Mouse (Mus musculus) cerebellum, postnatal 4 days (tissue): ENCODE results near the gene Gpx5.
"Not testable (repeated sequence)": the region's sequence is repeated elsewhere in the genome, so short reads cannot be mapped to it uniquely, and the experiment has no call there.

Experiments used
- DNase-seq, 2 experiments: peaks; one replicate each; pipeline ENCODE4 v3.0.0; 2022; ENCODE audit warnings: low spot score in 2 of 2, mixed read lengths in 1 of 2

Gpx5 gene

DNA sequence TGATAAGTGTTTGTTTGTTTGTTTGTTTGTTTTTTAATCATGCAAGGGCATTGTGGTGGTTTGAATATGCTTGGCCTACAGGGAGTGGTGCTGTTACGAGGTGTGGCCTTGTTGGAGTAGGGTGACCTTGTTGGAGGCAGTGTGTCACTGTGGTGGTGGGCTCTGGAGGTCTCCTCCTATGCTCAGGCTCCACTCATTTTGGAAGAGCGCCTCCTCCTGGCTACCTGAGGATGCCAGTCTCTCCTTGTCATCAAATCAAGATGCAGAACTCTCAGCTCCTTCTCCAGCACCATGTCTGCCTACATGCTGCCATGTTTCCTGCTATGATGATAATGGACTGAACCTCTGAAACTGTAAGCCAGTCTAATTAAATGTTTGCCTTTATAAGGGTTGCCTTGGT is 26.8 kb downstream of the Gpx5 start:
- no peak for DNase-seq

DNA sequence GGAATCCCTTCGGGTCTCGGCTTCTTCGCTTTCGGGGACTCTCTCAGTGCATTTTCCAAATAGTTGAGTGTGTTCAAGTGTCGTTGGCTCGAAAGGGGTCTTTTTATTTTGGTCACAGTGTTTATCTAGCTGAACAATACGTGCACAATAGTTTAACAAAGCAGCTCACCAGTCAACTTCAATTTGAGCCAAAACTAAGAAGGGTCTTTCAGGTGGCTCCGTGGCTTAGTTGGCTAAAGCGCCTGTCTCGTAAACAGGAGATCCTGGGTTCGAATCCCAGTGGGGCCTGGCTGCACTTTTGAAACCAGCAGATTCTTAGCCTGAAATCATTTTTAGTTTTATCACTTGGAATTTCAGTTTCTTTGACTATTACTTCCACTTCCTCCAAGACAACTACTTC is 28.2 kb downstream of the Gpx5 start:
- no peak for DNase-seq

DNA sequence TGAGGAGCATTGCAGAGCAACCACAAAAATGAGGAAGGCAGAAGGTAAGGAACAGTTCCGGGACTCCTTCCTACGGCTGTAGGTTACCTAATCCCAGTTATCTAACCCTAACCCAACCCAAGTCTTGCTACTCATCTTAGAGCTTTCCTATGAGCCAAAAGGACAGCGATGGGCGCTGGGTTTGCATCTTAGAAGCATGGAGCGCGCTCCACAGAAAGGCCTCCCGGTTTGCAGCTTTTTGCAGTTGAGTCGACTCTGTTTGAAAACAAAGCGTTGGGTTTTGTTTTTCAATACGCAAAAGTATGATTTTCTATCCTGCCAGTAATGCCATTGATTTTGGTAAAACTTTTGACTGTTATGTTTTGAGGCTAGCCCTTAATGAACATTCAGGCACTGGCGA is 28.6 kb downstream of the Gpx5 start:
- no peak for DNase-seq

DNA sequence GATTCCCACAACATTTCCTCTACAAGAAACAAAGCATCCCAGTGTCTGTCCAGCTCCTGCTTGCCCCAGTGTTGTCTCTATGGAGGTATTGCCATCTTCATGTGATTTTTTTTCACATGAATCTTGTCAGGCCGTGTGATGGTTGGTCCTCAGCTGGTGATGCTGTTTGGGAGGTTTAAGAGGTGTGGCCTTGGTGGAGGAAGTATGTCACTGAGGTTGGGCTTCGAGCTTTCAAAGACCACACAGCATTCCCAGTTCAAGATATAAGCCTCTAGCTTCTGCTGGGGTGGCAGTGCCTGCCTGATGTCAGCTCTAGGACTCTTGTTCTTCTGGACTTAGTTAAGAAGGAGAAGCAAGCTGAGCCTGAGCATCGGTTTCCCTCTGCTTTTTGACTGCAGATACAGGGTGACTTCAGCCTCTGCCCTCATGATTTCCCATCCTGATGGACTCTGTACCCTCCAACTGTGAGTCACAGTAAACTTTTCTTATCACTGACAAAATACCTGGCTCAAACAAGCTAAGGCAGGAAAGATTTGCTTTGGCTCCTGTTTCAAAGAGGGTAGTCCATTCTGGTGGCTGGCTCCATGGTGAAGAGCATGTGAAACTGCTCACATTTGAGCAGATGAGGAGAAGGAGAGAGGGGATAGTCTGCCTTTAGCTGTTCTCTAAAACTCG is 29.6 kb downstream of the Gpx5 start:
- DNase-seq: no peak

DNA sequence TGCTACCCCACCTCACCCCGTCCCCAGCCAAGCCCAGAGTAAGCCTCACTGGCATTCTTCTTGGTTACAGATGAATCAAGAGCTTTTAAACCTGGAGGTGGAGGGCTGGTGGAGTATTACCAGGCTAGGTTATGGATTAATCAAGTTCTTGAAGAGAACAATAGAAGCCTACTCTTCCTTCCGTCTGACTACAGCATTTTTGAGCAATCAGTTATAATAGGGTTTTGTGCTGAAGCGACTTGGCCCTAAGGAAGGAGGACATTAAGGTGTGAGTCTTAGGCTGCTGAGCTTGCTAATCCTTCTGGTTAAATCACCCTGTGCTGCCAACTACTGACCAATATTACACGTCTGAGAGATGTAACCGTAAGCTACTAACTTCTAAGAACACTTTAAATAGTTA is 32.2 kb downstream of the Gpx5 start:
- no peak for DNase-seq

DNA sequence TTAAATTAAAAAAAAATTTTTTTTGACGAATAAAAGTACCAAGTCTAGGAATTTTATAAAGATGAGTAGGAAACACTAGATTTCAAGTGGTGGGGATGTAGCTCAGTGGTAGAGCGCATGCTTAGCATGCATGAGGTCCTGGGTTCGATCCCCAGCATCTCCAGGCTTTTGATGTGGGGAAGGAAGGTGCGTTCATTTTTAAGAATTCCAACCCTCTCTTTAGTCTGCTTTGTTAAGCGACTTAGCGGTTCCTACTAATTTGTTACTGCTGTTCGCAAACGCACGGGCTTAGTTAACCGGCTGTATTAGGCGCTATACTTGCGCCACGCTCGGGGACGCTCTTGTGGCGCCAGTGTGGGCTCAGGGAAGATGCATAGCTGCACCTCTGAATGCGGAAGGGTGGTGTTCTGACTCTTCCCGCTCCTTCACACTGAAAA is 32.8 kb downstream of the Gpx5 start:
- peak in 1 of 2 experiments; percentile 58 for DNase-seq

DNA sequence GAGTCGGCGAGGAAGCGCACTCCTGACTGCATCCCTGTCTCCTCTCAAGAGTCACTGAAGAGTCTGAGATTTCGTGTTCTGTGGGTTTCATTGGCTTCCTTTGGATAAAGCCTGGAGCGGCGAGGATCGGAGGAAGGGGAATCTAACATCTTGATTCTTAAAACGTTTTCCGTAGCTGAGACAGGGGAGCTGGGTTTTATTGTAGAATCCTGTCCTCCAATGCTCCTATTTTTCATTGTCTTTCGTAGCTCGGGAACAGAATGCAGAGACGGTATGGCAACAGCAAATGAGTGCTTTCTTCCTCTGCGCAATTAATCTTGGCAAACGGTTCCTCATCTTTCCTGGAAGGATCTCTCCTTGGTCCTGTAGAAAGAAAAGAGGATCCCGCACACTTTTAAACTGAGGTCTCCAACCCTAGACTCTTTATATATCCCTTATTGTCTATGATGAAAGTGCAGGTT is 33.3 kb downstream of the Gpx5 start:
- no peak for DNase-seq

DNA sequence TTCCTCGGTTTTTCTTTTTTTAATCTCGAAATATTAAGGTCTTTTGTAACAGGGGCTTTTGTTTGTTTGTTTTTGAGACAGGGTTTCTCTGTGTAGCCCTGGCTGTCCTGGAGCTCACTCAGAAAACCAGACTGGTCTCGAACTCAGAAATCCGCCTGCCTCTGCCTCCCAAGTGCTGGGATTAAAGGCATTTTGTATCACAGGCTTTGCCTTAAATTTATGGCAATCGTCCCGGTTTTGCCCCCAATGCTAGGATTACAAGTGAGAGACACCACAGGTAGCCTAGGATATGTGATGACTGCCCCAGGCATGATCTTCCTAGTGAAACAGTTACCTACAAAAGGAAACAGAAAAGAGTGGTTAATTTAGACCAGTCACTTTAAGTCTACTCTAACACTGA is 34.0 kb downstream of the Gpx5 start:
- no peak for DNase-seq

DNA sequence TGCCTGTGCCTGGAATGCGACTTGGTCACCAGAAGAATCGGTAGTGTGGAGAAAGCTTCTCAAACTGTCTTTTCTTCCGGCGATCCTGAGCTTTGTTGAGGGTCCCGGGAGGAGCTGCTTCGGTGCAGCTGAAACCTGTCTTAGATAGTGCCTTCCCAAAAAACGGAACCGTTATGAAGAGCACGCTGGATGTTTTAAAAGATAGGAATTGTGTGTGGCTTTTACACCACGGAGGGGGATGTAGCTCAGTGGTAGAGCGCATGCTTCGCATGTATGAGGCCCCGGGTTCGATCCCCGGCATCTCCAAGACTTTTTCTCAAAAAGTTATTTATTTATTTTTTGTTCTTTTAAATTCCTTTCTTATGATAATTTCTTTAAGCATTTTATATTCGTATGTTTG is 38.5 kb downstream of the Gpx5 start:
- no peak for DNase-seq

DNA sequence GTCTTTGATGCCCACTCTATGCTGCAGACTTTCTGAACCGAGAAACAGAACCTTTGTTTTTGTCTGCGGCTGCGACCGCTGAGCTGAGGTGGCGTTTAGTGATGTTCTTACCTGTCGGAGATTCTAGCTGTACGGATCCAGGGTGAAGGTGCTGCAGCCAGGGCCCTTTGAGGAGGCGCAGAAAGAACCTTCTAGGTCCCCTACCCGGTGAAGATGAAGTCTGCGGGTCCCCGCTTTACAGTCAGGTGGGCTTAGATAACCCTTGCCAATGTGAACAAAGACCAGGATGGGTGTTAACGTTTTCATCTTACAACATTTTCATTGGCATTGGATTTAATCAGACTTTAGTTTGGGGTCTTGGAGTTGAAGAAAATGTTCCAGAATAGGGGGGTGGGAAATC is 39.0 kb downstream of the Gpx5 start:
- no peak for DNase-seq

DNA sequence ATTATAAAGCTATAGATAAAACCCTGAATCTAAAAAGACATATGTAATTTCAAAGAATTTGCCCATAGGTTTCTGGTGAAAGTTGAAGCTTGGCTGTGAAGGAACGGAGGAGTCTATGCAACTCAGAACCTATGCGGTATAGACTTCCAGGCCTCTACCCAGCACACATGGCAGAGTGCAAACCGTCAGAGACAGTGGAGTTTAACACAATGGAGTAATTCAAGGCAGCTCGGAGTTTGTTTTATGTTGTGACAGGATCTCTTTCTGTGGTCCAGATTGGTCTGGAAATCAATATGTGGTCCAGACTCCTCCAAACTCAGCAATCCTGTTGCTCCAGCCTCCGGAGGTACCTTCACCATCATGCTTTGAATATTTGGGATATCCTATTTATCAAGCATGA is 39.5 kb downstream of the Gpx5 start:
- DNase-seq: no peak

DNA sequence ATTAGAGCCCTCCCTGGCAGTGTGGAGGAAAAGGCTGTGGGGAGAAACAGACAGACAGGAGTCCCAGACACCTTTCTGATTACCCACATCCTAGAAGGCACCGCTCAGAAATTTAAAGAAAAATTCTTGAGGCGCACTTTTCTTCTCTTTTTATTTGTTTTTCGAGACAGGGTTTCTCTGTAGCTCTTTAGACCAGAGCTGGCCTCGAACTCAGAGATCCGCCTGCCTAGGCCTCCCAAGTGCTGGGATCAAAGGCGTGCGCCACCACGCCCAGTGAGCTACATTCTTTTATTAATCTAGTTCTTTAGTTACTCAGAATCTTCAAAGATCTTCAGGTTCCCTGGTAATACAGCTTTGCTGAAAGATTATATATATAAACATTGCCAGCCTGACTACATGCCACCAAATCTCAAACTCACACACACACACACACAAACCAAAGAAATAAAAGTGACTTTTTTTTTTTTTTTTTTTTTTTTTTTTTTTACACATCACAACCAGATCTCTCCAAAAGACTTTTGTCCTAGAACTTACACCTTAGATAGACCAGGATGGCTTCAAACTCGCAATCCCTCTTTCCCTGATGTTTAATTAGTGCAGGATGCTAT is 42.4 kb downstream of the Gpx5 start:
- DNase-seq: no peak

DNA sequence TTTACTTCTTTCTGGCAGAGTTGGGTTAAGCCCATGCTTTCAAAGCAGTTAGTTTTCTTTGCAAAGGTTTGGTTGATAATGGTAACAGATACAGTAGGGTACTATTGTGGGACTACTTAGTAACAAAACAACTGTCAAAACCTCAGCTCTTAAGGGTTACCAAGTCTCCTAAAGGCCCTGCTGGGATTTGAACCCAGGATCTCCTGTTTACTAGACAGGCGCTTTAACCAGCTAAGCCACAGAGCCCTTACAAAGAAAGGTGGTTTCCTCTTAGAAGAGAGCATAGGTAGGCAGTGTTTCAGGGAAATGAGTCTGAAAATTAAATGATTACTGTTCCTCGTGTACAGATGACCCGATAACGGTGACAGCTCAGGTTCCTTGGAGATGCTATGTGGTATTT is 43.5 kb downstream of the Gpx5 start:
- DNase-seq: no peak

DNA sequence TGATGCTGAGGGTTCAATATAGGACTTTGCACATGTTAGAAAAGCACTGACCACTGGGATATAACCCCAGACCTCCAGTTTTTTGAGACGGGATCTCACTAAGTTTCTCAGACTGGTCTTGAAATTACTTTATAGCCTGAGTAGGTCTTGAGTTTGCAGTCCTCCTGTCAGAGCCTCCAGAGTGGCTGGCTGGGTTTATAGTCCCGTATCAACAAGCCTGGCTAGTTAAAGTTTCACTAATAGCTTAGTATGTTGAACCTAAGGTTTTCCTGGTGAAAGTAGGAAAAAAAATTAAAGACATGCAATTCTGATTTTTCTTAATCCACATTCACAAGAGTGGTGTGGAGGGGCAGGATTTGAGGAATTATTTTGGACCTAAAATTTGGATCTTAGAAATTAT is 46.3 kb downstream of the Gpx5 start:
- no peak for DNase-seq

DNA sequence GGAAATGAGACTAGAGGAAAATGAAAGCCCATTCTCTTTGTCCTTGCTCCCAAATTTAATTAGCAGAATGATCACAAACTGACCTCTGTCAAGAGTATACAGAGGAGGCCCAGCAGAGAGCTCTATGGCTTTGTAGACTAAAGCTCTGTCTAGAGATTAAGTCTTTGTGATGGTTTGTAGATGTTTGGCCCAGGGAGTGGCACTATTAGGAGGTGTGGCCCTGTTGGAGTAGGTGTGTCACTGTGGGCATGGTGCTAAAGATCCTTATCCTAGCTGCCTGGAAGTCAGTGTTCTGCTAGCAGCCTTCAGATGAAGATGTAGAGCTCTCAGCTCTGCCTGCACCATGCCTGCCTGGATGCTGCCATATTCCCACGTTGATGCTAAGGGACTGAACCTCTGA is 47.6 kb downstream of the Gpx5 start:
- DNase-seq: not testable (repeated sequence)

DNA sequence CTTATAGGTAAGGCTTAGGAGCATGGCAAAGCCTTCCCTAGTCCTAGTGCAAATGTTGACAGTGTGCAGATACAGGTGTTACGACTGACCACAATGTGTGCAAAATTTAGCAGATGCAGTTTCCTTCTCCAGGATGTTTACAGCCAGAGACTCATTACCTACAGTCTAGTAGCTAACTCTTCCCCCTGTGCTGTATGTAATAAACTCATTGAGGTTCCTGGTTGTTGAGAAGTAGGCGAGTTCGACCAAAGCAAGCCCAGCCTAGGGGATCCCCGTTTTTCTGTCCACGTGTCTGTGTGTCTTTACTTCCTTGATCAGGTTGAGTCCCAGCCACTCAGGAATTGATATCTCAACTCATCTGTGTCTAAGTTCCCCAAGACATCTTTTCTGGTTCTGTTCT is 48.4 kb downstream of the Gpx5 start:
- DNase-seq: no peak

DNA sequence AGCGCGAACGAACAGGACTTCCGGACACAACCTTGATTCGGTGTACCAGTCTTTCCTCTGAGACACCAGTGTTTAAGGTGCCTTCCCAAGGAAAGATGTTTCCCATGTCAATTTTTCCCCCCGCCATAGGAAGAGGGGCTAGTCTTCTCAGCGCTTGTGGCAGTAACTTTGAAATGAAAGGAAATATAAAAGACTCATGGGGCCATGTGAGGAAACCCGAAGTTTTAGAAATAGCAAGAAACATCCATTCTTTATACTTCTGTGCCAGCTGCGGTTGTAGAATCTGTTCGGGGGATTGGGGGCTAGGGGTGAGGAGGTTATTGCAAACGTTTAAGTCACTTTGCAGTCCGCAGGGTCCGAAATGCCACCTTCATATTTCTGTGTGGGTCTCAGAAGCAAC is 49.3 kb downstream of the Gpx5 start:
- no peak for DNase-seq

DNA sequence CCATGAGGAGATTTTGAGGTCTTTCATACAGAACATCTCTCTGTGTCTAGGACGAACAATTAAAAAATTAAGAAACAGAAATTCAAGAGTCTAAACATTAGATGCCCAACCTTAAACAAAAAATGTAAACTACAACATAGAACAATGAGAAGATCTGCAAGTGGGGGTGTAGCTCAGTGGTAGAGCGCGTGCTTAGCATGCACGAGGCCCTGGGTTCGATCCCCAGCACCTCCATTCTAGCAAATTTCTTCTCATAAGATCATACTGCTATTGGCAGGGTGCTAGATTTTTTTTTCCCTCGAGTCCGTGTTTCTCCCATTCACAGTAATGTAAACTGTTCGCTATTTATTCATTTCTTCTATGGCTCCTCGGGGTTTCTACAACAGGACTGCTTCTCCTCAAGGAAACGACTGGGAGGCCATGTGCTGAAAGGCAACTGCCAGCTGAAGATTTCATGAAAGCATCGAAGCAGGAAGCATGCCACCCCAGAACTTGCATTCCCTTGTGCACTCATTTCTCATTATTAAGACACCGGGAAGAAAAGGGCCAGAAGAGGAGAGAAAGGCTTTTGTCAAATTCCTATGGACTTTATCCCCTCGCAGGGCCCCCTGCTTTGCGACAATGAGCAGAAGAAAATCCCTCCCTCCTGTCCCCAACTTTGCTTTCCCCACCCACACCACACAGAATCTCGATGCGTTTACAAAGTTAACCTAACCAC is 50.0 kb downstream of the Gpx5 start:
- no peak for DNase-seq

DNA sequence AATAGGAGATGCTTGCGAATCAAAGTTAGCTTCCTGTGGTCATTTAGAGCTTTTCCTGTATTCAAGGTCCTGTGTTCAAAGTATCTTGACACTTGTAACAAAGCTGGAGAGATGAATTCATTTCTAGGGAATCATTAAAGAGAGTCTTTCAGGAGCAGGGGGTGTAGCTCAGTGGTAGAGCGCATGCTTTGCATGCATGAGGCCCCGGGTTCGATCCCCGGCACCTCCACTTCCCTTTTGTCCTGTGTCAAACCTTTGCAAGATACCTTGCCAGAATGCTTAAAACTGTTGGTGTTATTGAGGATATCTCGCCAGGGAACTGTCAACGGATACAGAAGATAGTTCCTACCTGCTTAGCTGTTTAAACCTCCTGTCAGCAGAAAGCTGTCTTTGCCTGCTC is 51.7 kb downstream of the Gpx5 start:
- peak in 1 of 2 experiments; percentile 12 for DNase-seq

DNA sequence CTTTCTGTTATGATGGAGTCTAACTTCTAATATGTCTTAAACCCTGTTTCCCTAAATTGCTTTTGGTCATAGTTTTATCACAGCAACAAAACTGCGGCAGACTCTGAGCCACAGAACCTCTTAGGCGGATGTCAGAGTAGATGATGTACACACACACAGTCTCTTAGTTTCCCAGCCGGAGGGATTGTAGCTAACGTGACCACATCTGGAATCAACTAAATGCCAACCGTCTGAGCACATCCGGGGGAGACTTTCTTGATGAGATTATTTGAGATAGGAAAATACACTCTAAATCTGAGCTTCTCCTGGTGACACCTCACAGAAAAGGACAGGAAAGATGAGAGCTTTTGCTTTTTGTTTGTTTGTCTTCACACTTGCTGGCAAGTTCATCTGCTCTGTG is 55.4 kb downstream of the Gpx5 start:
- DNase-seq: no peak

DNA sequence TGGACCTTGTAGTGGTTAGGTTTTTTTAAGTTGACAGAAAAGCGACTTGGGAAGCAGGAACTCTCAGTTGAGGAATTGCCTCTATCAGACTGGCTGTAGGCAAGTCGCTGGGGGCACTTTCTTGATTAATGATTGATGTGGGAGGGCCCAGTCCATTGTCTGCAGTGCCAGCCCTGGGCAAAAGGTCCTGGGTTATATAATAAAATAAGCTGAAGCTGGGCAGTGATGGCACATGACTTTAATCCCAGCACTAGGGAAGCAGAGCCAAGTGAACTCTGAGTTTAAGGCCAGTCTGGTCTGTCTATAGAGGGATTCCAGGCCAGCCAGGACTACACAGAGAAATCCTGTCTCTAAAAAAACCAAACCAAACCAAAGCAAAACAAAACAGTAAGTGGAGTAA is 55.8 kb downstream of the Gpx5 start:
- DNase-seq: no peak
